Mouse (Mus musculus) erythroblast, embryonic 14.5 days (primary cell): ENCODE measurements around the gene Zfp410. TPM values are rescaled to one million over a fixed set of nuclear protein-coding genes. Genes with fewer than 3 reads are reported as not detected.

Experiments used
- H3K27me3 ChIP-seq: 2 replicates; pipeline ENCODE4 v1.6.1; 2012; ENCODE audit warnings: inconsistent platforms; ENCODE audit not compliant: control insufficient read depth
- H3K36me3 ChIP-seq: 2 replicates; pipeline ENCODE4 v1.6.1; 2012; ENCODE audit warnings: mild to moderate bottlenecking, inconsistent platforms; ENCODE audit not compliant: control insufficient read depth
- H3K4me1 ChIP-seq: 2 replicates; pipeline ENCODE4 v1.6.1; 2012; ENCODE audit warnings: inconsistent platforms; ENCODE audit not compliant: control insufficient read depth
- H3K4me3 ChIP-seq: replicated peaks from 2 replicates; pipeline ENCODE3; 2012; ENCODE audit warnings: moderate library complexity, mild to moderate bottlenecking, inconsistent platforms
- H3K9me3 ChIP-seq: 2 replicates; pipeline ENCODE4 v1.6.1; 2012; ENCODE audit warnings: low read length, inconsistent platforms, mixed read lengths; ENCODE audit not compliant: control insufficient read depth
- GATA1 ChIP-seq: IDR thresholded peaks from 2 replicates; pipeline ENCODE4 v1.6.1; 2012; ENCODE audit warnings: low read length, inconsistent platforms, mixed read lengths
- TAL1 ChIP-seq: IDR thresholded peaks from 3 replicates; pipeline ENCODE4 v1.6.1; 2012; ENCODE audit warnings: low read length, inconsistent platforms, mixed read lengths
- polyA plus RNA-seq: library from polyadenylated mRNA; stranded (reverse); fragments of >175 nt; gene quantifications from 2 replicates; pipeline ENCODE4 v1.2.3, GENCODE M21; 2012

Gene Zfp410
- 0.24 and 0.37 TPM in 2 replicates for polyA plus RNA-seq

- TF ChIP-seq TAL1: no peak
- TF ChIP-seq GATA1: no peak
- H3K4me1 ChIP-seq: peaks cover 56% of the 10 kb centered on the region
- peaks cover 39% of the 10 kb centered on the region for H3K36me3 ChIP-seq
- no peaks in the 10 kb centered on the region for H3K9me3 ChIP-seq
- peak within 1 kb of the TSS; percentile 97 for H3K4me3 ChIP-seq
- no peaks in the 10 kb centered on the region for H3K27me3 ChIP-seq
These were observed at the start of gene Zfp410 for GRCm38 (mm10) chr12:84316721-84317621. Zfp410 (plus strand) TSS chr12:84316852.

GRCm38 (mm10) chr12:84267264-84267663 lies 49.4 kb upstream of the Zfp410 start:
- Histone ChIP-seq H3K4me1 (no peaks in the 10 kb centered on the region), H3K36me3 (no peaks in the 10 kb centered on the region), H3K4me3 (no peak overlapping the region), H3K27me3 (peaks cover 3% of the 10 kb centered on the region; the same call in 1 of the 2 replicates), H3K9me3 (peaks cover 3% of the 10 kb centered on the region; the same call in 1 of the 2 replicates)
- no peak for TF ChIP-seq TAL1
- TF ChIP-seq GATA1: no peak

DNA sequence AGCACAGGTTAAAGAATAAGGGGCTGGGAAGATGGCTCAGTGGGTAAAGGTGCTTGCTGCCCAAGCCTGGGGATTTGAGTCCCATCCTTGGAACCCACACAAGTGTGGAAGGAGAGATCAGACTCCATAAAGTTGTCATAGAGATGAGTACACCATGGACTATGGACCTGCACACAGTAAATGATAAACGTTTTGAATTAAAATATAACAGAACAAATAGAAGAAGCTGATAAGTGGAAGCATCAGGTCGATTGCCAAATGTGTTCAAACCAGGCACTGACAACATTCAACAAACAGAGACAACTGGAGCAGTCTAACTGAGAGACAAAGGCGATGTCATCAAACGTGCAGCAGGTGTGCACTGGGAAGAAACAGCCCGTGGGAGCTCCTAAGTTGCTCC lies 43.3 kb upstream of the Zfp410 start:
- Histone ChIP-seq H3K9me3 (0 out of 2 replicates have a peak, but pooled peaks cover 2% of the 10 kb centered on the region), H3K4me3 (no peak overlapping the region), H3K27me3 (no peaks in the 10 kb centered on the region), H3K36me3 (no peaks in the 10 kb centered on the region), H3K4me1 (no peaks in the 10 kb centered on the region)
- TF ChIP-seq GATA1 (no peak), TAL1 (no peak)

DNA sequence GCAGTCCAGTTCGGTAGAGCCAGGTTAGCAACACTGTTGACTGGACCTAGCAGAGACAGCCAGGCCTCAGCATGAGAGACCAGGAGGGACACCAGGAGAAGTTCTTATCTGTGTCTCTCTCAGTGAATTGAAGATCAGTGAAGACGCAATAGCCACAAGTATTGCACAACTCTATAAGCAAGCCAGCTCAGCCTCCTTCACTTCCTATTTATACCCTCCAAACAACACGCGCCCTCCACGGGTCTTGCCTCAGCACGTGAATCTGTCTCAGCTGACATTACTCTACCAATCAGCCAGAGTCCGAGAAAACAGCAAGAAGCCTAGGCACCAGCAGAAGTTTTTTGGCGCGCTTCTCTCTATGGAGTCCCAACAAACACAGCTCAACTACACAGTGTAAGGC lies 41.4 kb upstream of the Zfp410 start:
- H3K27me3 ChIP-seq: no peaks in the 10 kb centered on the region
- H3K9me3 ChIP-seq: 0 out of 2 replicates have a peak, but pooled peaks cover 2% of the 10 kb centered on the region
- no peak overlapping the region for H3K4me3 ChIP-seq
- TF ChIP-seq TAL1 (no peak), GATA1 (no peak)
- no peaks in the 10 kb centered on the region for H3K4me1 ChIP-seq
- H3K36me3 ChIP-seq: no peaks in the 10 kb centered on the region

DNA sequence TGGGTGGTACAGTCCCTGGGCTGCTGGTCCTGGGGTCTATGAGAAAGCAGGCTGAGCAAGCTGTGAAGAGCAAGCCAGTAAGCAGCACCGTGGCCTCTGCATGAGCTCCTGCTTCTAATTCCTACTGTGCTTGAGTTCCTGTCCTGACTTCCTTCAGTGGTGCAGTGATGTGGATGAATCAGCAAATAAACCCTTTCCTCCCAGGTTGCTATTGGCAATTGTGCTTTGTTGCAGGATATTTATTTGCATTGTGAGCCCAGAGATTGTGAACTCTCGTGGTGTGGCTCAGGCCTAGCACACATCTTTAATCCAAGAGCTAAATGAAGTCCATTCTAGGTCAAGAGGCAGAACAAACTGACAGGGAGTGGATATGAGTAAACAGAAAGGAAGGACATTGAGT lies 40.4 kb upstream of the Zfp410 start:
- Histone ChIP-seq H3K4me1 (no peaks in the 10 kb centered on the region), H3K9me3 (0 out of 2 replicates have a peak, but pooled peaks cover 2% of the 10 kb centered on the region), H3K27me3 (no peaks in the 10 kb centered on the region), H3K36me3 (no peaks in the 10 kb centered on the region), H3K4me3 (no peak overlapping the region)
- no peak for TF ChIP-seq TAL1
- no peak for TF ChIP-seq GATA1

DNA sequence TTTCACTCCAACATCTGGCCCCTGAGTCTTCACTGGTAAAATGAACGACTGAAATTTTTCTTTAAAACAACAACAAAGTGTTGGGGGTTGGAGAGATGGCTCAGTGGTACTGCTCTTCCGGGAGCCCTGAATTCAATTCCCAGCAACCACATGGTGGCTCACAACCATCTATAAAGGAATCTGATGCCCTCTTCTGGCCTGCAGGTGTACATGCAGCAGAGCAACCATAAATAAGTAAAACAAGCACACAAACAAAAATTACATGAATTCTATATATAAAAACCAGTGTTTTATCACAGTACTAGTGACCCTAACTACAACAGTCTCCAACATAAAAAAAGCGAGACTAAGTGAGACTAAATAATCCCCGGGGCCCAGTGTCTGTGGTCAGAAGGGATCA lies 39.9 kb upstream of the Zfp410 start:
- TF ChIP-seq TAL1: no peak
- no peak for TF ChIP-seq GATA1
- no peaks in the 10 kb centered on the region for H3K4me1 ChIP-seq
- no peaks in the 10 kb centered on the region for H3K27me3 ChIP-seq
- no peak overlapping the region for H3K4me3 ChIP-seq
- 0 out of 2 replicates have a peak, but pooled peaks cover 2% of the 10 kb centered on the region for H3K9me3 ChIP-seq
- no peaks in the 10 kb centered on the region for H3K36me3 ChIP-seq

DNA sequence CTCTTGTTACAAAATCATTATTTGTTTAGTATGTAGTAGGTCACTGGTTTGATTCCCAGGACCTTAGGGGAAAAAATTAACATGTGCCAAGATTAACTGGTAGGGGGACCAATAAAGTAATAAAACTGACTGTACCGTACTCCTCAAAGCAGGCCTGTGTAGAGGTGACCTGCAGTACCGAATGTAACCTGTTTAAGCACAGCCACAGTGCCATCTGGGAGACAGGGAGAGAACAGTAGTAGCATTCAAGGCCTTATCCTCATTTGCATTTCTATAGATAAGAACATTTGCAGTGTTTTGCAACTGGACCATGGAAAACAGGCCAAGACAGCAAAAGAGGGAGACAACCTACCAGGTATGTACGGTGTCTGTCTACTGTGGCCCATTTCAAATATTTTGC lies 38.8 kb upstream of the Zfp410 start:
- 0 out of 2 replicates have a peak, but pooled peaks cover 2% of the 10 kb centered on the region for H3K9me3 ChIP-seq
- no peaks in the 10 kb centered on the region for H3K4me1 ChIP-seq
- H3K4me3 ChIP-seq: no peak overlapping the region
- no peaks in the 10 kb centered on the region for H3K36me3 ChIP-seq
- no peaks in the 10 kb centered on the region for H3K27me3 ChIP-seq
- no peak for TF ChIP-seq TAL1
- TF ChIP-seq GATA1: no peak

DNA sequence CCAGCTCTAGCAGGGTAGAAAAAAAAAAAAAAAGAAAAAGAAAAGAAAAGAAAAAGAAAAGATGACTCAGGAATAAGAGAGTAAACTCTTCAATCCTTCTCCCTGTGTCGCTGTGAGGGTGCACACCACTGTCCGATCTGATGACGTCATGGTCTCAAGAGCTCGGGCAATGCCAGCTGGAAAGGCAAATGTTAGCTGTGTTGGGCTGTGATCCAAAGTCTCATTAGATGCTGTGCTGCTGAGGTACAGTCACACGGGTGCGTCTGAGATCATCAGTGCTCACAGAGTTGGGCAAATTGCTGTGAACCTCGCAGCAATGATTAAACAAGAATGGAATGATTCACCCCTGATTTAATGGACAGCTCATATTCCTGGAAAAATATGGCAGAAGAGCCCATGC lies 37.8 kb upstream of the Zfp410 start:
- H3K27me3 ChIP-seq: no peaks in the 10 kb centered on the region
- no peaks in the 10 kb centered on the region for H3K36me3 ChIP-seq
- peaks cover 4% of the 10 kb centered on the region for H3K4me1 ChIP-seq
- no peak overlapping the region for H3K4me3 ChIP-seq
- 0 out of 2 replicates have a peak, but pooled peaks cover 2% of the 10 kb centered on the region for H3K9me3 ChIP-seq
- no peak for TF ChIP-seq GATA1
- no peak for TF ChIP-seq TAL1

- Histone ChIP-seq H3K36me3 (peaks cover 13% of the 10 kb centered on the region), H3K4me3 (peak overlapping the region; percentile 91), H3K27me3 (no peaks in the 10 kb centered on the region), H3K9me3 (no peaks in the 10 kb centered on the region), H3K4me1 (peaks cover 45% of the 10 kb centered on the region)
- TF ChIP-seq TAL1: no peak
- TF ChIP-seq GATA1: no peak
These were observed 32.3 kb upstream of the Zfp410 start for GRCm38 (mm10) chr12:84284391-84284790.
